In genomic region chr9:51163989-51164388, GRCm38 (mm10) we compare ENCODE assay signal across 26 mouse cellular contexts. TPM values are rescaled to one million over a fixed set of nuclear protein-coding genes. Genes with fewer than 3 reads are reported as not detected.
DNase-seq lines count a peak whose midpoint lies in the region; ATAC-seq and TF ChIP-seq lines count a peak whose summit lies in the region.
"Had no signal": no experiment of that assay in that cellular context is flagged by ENCODE, and none has a peak within 500 bp of the region (broad histone marks: within the 10 kb centered on the region; RNA-seq: fewer than 3 reads in every experiment).

No protein-coding gene starts in this region.

- H3K4me3 ChIP-seq in intestine, postnatal 0 days (ENCODE audit: low read depth, low read length) = no peak overlapping the region
- H3K4me3 ChIP-seq in intestine, embryonic 15.5 days (replicated peaks) = no peak overlapping the region
- no peak overlapping the region for H3K4me3 ChIP-seq in lung, postnatal 0 days (ENCODE audit: low read depth, low read length)
- H3K4me3 ChIP-seq: embryonic facial prominence, embryonic 12.5 days; forebrain, embryonic 15.5 days; hindbrain, embryonic 12.5 days; limb, embryonic 13.5 days; midbrain, embryonic 12.5 days had no signal

- H3K36me3 ChIP-seq in intestine, postnatal 0 days (ENCODE audit: control insufficient read depth, insufficient read depth) = no peaks in the 10 kb centered on the region
- no peaks in the 10 kb centered on the region for H3K36me3 ChIP-seq in intestine, embryonic 15.5 days
- H3K36me3 ChIP-seq in lung, postnatal 0 days (ENCODE audit: insufficient read depth, low read length) = no peaks in the 10 kb centered on the region
- H3K36me3 ChIP-seq: embryonic facial prominence, embryonic 12.5 days; forebrain, embryonic 15.5 days; G1E; hindbrain, embryonic 12.5 days; limb, embryonic 13.5 days; midbrain, embryonic 12.5 days had no signal

- peak; percentile 33; the same call in 1 of the 2 replicates for TF ChIP-seq CTCF in intestine, postnatal 0 days (IDR thresholded peaks at IDR 0.05; ENCODE audit: low read depth)
- TF ChIP-seq CTCF in lung, postnatal 0 days (IDR thresholded peaks at IDR 0.05) = peak; percentile 37; the same call in 1 of the 2 replicates
- no peak for TF ChIP-seq CTCF in brain, embryonic 14.5 days (IDR thresholded peaks at IDR 0.05; ENCODE audit: borderline replicate concordance, extremely low read depth, insufficient read depth, insufficient read length)

- H3K27me3 ChIP-seq in intestine, postnatal 0 days (replicated peaks; ENCODE audit: control insufficient read depth, insufficient read depth, low read length) = peaks cover 17% of the 10 kb centered on the region
- peaks cover 16% of the 10 kb centered on the region; the same call in 1 of the 2 replicates for H3K27me3 ChIP-seq in intestine, embryonic 15.5 days (replicated peaks)
- no peaks in the 10 kb centered on the region for H3K27me3 ChIP-seq in lung, postnatal 0 days (replicated peaks; ENCODE audit: insufficient read depth, low read length)

- no peak for TF ChIP-seq EP300 in lung, postnatal 0 days (IDR thresholded peaks at IDR 0.05)

- no peaks in the 10 kb centered on the region for H3K9me3 ChIP-seq in intestine, postnatal 0 days (ENCODE audit: control insufficient read depth)
- no peaks in the 10 kb centered on the region for H3K9me3 ChIP-seq in intestine, embryonic 15.5 days
- H3K9me3 ChIP-seq in lung, postnatal 0 days (ENCODE audit: low read length) = no peaks in the 10 kb centered on the region
- H3K9me3 ChIP-seq: embryonic facial prominence, embryonic 12.5 days; forebrain, embryonic 15.5 days; G1E; hindbrain, embryonic 12.5 days; limb, embryonic 13.5 days; midbrain, embryonic 12.5 days had no signal

- no peak for DNase-seq in lung, postnatal 0 days (ENCODE audit: low spot score)
- no peak for DNase-seq in lung, adult 18-20 months
- DNase-seq in brain, embryonic 14.5 days (ENCODE audit: low read depth) = peak; percentile 18
- no peak for DNase-seq in Muller cell, postnatal 12 days (ENCODE audit: inconsistent ontology term)
- DNase-seq: adrenal gland, postnatal 14 days; cerebellum, adult 11-12 months; cerebellum, adult 9-11 months; embryo, embryonic 11 days; gastrocnemius, postnatal 10 days; heart, postnatal 36 days; kidney, adult 9 months; kidney, postnatal 25 days; lung, adult 2 months; lung, postnatal 36 days; right cerebral cortex, postnatal 14 days had no signal

- no peak for TF ChIP-seq POLR2A in brain, embryonic 14.5 days (IDR thresholded peaks at IDR 0.05; ENCODE audit: borderline replicate concordance, extremely low read depth, insufficient read depth, insufficient read length, poor library complexity, severe bottlenecking)

- no peak overlapping the region for H3K4me2 ChIP-seq in intestine, postnatal 0 days (replicated peaks; ENCODE audit: low read depth)
- no peak overlapping the region for H3K4me2 ChIP-seq in intestine, embryonic 15.5 days (replicated peaks)
- H3K4me2 ChIP-seq in lung, postnatal 0 days (replicated peaks; ENCODE audit: low read depth, low read length) = no peak overlapping the region
- H3K4me2 ChIP-seq: embryonic facial prominence, embryonic 12.5 days; forebrain, embryonic 15.5 days; hindbrain, embryonic 12.5 days; limb, embryonic 13.5 days; liver, embryonic 11.5 days; midbrain, embryonic 12.5 days had no signal

- WGBS in intestine, postnatal 0 days = 89% methylated on average over 5 of the region's 5 CpGs
- 90% methylated on average over 5 of the region's 5 CpGs for WGBS in intestine, embryonic 15.5 days
- 83% methylated on average over 5 of the region's 5 CpGs for WGBS in lung, postnatal 0 days

- ATAC-seq in intestine, postnatal 0 days = no peak
- ATAC-seq in intestine, embryonic 15.5 days = no peak
- no peak for ATAC-seq in lung, postnatal 0 days
- ATAC-seq: forebrain, embryonic 15.5 days had no signal

- H3K9ac ChIP-seq in intestine, postnatal 0 days (ENCODE audit: low read depth, low read length) = no peak overlapping the region
- no peak overlapping the region for H3K9ac ChIP-seq in intestine, embryonic 15.5 days
- no peak overlapping the region for H3K9ac ChIP-seq in lung, postnatal 0 days (replicated peaks; ENCODE audit: low read depth)
- H3K9ac ChIP-seq: embryonic facial prominence, embryonic 12.5 days; forebrain, embryonic 15.5 days; hindbrain, embryonic 12.5 days; limb, embryonic 13.5 days; midbrain, embryonic 12.5 days had no signal

- H3K27ac ChIP-seq in intestine, postnatal 0 days (ENCODE audit: low read depth, low read length) = no peak overlapping the region
- H3K27ac ChIP-seq in intestine, embryonic 15.5 days = no peak overlapping the region
- H3K27ac ChIP-seq in lung, postnatal 0 days (ENCODE audit: low read length) = no peak overlapping the region
- H3K27ac ChIP-seq: embryonic facial prominence, embryonic 12.5 days; forebrain, embryonic 15.5 days; hindbrain, embryonic 12.5 days; limb, embryonic 13.5 days; midbrain, embryonic 12.5 days had no signal

- H3K4me1 ChIP-seq in intestine, postnatal 0 days (replicated peaks; ENCODE audit: control insufficient read depth, insufficient read depth, low read length) = no peaks in the 10 kb centered on the region; the same call in 1 of the 2 replicates
- no peaks in the 10 kb centered on the region for H3K4me1 ChIP-seq in intestine, embryonic 15.5 days (replicated peaks)
- H3K4me1 ChIP-seq in lung, postnatal 0 days (ENCODE audit: insufficient read depth, low read depth, low read length) = 0 out of 2 replicates have a peak, but pooled peaks cover 6% of the 10 kb centered on the region
- H3K4me1 ChIP-seq: hindbrain, embryonic 12.5 days had no signal

RNA-seq across cellular contexts. Expression of gene Gm32742, which starts 1.3 kb away (rescaled TPM):
- polyA plus RNA-seq in intestine, postnatal 0 days (2015; fragmentation: Nextera tagmentation; extraction: Ambion mirVana) = not detected in 2 replicates
- 0.01 TPM in 1 of 2 replicates, not detected in the other for polyA plus RNA-seq in intestine, embryonic 15.5 days (2015; fragmentation: Nextera tagmentation; extraction: Ambion mirVana)
- 0.11 TPM in 2 replicates for polyA plus RNA-seq in lung, postnatal 0 days (2015; fragmentation: Nextera tagmentation; extraction: Ambion mirVana)
- 0.01 and 0.04 TPM in 2 replicates for polyA plus RNA-seq in brain, embryonic 14.5 days (2012; rRNA removed)
- polyA plus RNA-seq: forebrain, embryonic 15.5 days; heart, embryonic 14.5 days; limb, embryonic 13.5 days; midbrain, embryonic 12.5 days; neural tube, embryonic 14.5 days had no signal

RNA-seq across cellular contexts. Expression of gene Pou2af1, which starts 49.5 kb away (rescaled TPM):
- 0.08 and 0.09 TPM in 2 replicates for polyA plus RNA-seq in intestine, postnatal 0 days (2015; fragmentation: Nextera tagmentation; extraction: Ambion mirVana)
- 0.10 and 0.20 TPM in 2 replicates for polyA plus RNA-seq in intestine, embryonic 15.5 days (2015; fragmentation: Nextera tagmentation; extraction: Ambion mirVana)
- 0.29 and 0.45 TPM in 2 replicates for polyA plus RNA-seq in lung, postnatal 0 days (2015; fragmentation: Nextera tagmentation; extraction: Ambion mirVana)
- 0.13 and 0.18 TPM in 2 replicates for polyA plus RNA-seq in brain, embryonic 14.5 days (2012; rRNA removed)
- polyA plus RNA-seq: embryonic facial prominence, embryonic 12.5 days; forebrain, embryonic 15.5 days; G1E; heart, embryonic 14.5 days; hindbrain, embryonic 12.5 days; limb, embryonic 13.5 days; midbrain, embryonic 12.5 days; neural tube, embryonic 14.5 days had no signal
